Mouse (Mus musculus): ENCODE results near the gene Myh14.

Gene Myh14

DNA sequence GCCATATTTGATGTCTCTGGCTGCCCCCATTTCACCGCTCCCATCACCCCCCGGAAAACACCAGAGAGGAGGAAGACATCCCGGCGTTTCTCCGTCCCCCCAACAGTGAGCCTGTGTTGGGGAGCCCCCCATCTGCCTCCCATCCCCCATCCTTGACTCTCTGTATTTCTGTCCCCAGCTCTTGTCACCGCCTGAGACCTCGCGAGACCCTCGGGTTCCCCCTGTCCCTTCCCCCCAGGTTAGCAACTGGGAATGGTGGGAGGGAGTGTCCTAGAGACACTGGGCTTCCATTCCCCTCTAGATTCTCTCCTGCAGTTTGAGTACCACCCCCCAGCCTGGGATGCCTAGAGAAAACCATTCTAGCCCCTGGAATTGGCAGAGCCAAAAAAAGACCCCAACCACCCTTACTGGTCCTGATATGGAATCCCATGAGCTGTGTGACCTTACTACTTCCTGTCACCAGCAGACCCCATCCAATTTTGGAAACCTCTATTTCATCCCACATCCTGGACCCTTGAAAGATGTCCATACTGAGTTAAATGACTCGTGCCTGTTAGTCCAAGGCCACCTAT, 69.9 kb downstream of the Myh14 start:
- no peak for DNase-seq (ENCODE audit: low read depth, low spot score)

DNA sequence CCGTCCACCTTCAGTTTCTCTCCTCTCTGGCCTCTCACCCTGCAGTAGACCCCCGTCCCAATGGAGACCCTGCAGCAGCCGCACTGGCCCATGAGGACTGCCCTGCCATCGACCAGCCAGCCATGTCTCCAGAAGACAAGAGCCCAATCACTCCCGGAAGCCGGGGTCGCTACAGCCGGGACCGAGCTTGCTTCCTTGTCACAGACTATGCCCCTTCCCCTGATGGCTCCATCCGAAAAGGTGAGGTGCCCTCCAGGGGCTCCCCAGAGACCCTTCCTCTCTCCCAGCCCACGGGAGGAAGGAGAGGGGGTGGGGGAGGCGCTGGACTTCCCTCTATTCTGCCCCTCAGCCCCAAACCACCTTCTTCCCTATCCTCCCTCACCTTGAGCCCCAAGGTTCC, 72.3 kb downstream of the Myh14 start:
- DNase-seq (ENCODE audit: low read depth, low spot score): no peak

DNA sequence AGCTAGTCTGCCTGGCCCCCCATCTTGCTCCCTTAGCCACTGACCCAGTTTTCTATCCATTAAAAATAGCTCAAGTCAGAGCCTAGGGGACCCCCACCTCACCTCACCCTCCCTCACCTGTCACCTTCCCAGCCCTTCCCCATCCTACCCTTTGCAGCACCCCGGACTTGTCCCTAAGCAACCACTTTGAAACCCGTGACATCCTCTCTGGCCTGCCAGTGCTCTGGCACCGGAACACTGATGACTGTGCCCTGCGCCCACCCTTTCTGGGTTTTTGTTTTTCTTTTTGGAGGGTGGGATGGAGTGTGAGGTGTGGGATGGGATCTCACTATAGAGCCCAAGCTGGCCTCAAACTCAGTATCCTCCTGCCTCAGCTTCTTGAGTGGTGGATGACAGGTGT, 73.0 kb downstream of the Myh14 start:
- DNase-seq (ENCODE audit: low read depth, low spot score): no peak

DNA sequence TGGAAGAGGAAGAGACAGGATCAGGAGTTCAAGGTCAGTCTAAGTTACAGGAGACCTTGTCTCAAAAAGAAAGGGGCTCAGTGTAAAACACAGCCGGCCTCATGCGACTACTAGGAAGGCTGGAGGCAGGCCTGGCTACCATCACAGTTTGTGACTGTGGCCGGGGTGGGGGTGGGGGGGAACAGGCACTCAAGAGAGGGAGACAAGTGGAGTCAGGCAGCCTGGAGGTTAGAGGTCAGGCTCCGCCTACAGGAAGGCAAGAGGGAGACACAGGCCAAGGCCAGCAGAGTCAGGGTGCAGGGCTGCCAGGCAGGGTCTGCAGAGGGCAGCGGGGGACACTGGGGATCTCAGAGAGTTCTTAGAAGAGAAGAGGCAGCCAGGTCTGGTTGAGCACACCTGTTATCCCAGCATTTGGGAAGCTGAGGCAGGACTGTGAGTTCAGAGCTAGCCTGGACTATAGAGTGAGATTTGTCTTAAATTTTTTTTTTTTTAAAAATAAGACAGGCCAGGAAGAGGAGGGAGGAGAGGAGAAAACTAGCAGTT, 73.6 kb downstream of the Myh14 start:
- no peak for DNase-seq (ENCODE audit: low read depth, low spot score)

DNA sequence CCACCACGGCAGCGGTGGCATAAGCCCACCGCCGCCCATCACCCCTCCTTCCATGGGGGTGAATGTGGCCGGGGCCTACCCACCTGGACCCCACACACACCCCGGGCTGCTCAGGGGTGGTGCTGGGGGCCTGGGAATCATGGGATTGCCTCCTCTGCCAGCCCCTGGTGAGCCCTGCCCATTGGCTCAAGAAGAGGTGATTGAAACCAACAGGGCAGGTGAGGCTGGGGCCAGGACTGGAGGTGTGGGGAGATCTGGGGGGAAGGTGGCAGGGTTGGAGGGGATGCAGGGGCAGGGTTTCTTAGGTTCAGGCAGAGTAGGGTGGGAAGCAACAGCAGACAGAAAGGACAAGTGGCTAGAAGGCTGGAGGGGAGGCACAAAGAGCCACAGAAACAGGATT, 74.6 kb downstream of the Myh14 start:
- no peak for DNase-seq (ENCODE audit: low read depth, low spot score)

DNA sequence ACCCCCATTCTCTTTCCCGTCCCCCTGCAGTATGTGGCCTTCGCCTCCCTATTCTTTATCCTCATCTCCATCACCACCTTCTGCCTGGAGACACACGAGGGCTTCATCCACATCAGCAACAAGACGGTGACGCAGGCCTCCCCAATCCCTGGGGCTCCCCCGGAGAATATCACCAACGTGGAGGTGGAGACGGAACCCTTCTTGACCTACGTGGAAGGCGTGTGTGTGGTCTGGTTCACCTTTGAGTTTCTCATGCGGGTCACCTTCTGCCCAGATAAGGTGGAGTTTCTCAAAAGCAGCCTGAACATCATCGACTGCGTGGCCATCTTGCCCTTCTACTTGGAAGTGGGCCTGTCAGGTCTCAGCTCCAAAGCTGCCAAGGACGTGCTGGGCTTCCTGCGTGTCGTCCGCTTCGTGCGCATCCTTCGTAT, 75.5 kb downstream of the Myh14 start:
- no peak for DNase-seq (ENCODE audit: low read depth, low spot score)

DNA sequence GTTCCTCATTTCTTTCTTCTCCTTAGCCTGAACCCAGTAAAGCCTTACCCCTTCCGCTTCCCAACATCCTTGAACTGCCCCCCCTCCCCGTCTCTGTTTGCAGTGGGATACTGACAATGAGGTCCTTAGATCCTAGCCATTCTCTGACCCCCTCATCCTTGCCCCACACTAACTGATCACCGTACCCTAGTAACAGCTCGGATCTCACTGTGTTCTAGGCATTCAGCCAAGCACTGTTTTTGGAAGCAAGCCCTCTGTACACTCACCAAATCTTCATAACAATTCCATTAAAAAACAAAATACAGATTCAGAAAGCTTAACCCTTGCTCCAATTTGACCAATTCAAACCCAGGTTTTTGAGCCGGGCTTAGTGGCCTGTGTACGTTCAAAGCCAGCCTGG, 76.4 kb downstream of the Myh14 start:
- DNase-seq (ENCODE audit: low read depth, low spot score): no peak

DNA sequence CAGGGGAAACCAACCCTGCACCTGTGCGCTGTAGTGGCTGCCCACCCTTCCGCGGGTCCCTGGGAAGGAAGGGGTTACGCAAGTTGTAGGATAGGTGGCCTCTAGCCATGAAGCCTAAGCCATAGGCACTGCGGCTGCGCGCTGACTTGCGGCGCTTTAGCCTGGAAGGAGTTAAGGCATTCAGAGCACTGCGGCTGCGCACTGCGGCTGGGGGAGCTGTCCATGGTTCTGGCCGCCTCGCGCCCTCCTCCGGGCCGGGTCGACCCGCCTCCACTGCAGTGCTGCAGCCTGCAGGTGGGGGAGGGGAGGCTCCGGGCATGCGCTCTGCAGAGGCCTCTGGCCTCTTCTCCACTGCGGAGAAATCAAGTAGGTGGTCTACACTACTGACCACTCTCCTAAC, 76.9 kb downstream of the Myh14 start:
- DNase-seq (ENCODE audit: low read depth, low spot score): peak; percentile 88

DNA sequence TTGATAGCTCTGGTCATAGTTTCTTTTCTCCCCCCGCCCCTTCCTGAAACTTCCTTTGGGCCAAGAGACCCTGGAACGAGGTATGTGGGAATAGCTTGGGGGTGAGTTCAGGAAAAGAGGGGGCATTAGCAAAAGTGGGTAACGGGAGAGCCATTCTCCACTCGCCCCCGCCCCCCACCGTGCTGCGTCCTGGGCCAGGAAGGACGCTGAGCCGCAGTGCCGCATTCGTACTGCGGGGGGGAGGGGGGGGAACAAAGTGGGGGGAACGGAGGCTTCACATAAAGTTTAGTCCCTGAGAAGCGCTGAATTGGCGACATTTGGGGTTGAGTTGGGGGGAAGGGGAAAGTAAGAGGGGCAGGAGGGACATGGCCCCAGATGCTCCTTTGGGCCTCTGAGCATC, 77.6 kb downstream of the Myh14 start:
- DNase-seq (ENCODE audit: low read depth, low spot score): no peak

DNA sequence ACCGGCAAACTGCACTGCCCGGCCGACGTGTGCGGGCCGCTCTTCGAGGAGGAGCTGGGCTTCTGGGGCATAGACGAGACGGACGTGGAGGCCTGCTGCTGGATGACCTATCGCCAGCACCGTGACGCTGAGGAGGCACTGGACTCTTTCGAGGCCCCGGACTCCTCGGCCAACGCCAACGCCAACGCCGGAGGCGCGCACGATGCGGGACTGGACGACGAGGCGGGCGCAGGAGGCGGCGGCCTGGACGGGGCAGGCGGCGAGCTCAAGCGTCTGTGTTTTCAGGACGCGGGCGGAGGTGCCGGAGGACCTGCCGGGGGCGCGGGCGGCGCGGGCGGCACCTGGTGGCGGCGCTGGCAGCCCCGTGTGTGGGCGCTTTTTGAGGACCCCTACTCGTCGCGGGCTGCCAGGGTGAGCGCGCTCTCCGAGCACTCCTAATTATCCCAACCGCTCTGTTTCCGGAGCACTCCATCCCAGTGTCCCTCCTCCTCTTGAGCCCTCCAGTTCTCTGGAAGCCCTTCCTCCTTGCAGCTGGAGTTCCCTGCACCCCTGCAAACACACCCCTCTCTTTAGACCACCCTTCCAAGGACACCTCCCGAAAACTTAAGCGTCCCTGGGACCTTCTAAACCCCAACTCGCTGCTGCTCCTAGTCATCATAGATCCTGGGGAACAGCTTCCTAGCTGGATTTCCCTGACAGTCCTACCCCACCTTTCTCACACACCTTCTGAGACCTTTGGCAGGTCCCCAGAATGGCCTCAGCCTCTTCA, 79.1 kb downstream of the Myh14 start:
- DNase-seq (ENCODE audit: low read depth, low spot score): no peak

DNA sequence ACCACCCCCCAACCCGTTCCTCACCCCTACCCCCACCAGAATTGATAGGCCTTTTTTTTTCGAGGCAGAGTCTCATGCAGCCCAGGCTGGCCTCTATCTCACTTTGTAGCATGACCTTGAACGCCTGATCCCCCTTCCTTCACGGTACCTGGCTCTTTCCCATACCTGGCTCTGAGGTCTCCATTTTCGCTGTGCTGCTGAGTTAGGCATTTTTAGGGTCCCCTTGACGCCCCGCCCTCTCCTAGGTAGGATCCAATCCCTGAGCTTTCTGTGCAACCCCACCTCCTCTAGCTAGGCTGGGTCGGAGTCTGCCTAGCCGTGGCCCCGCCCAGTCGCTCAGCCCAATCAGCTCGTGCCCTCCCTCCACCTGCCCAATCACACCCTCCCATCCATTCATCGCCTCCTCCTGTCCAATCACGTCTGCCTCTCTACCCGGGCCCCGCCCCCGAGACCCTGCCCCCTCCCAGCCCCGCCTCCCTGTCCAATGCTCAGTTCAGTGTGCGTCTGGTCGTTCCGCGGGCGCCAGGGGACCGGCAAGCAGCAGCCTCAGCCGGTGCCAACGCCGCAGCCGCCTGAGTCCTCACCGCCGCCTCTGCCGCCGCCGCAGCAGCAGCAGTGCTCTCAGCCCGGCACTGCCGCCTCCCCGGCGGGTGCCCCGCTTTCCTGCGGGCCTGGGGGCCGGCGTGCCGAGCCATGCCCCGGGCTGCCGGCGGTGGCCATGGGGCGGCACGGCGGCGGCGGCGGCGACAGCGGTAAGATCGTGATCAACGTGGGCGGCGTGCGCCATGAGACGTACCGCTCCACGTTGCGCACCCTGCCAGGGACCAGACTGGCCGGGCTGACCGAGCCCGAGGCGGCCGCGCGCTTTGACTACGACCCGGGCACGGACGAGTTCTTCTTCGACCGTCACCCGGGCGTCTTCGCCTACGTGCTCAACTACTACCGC, 80.0 kb downstream of the Myh14 start, which contains the start of gene Kcnc3:
Gene Kcnc3 (plus strand): TSS at position 263 of the 946 bp plus-strand sequence.
- DNase-seq (ENCODE audit: low read depth, low spot score): peak; percentile 94

DNA sequence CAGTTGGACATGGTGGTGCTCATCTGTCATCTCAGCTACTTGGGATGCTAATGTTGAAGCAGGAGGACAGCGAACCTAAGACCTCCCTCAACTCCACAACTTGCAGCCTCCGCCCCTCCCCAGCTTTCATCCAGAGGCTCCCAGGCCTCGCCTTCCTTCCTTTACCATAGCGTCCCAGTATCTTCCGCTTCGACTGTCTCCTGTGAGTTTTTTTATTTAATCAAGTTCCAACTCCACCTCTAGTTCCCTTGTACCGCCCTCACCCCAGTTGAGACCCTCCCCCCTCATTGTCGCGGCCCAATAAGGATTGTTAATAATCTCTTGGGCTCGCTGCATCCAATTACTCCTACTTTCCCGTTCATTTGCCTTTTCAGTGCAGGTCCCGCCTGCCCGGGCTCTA, 80.7 kb downstream of the Myh14 start:
- no peak for DNase-seq (ENCODE audit: low read depth, low spot score)

DNA sequence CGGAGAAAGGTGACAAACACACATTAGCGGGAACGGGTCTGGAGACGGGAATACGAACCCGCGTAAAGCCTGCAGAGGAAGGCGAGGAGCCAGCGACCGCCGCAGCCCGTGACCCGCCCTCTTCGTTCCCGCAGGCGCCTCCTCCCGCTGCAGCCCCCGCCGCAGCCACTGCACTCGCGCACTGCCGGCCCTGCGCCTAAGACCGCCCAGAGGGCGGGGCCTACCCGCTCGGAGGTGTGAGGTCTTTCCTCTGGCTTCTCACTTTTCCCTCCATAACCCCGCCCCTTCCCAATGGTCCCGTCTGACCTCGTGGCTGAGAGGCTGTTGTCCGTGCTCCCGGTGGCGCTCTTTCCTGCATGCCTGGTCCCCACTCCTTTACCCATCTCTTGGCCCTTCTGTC, 81.5 kb downstream of the Myh14 start:
- DNase-seq (ENCODE audit: low read depth, low spot score): peak; percentile 83

DNA sequence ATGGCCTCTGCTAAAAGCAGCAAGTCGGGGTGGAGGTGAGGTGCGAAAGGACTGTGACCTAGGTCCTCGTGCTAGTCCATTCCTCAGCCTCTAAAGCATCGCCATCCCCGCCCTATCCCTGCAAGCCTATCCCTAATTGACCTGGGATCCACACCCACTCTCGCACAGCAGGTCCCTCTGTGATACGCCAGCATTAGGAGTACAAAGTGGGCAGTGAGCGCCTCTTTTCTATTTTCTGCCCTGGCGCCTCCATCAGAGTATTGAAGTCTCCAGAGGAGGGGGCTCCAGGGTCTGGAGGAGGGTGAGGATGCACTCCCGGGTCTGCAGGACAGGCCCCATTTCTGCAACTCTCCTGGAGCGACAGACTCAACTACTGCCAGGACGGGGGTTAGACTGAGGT, 82.3 kb downstream of the Myh14 start:
- DNase-seq (ENCODE audit: low read depth, low spot score): no peak

DNA sequence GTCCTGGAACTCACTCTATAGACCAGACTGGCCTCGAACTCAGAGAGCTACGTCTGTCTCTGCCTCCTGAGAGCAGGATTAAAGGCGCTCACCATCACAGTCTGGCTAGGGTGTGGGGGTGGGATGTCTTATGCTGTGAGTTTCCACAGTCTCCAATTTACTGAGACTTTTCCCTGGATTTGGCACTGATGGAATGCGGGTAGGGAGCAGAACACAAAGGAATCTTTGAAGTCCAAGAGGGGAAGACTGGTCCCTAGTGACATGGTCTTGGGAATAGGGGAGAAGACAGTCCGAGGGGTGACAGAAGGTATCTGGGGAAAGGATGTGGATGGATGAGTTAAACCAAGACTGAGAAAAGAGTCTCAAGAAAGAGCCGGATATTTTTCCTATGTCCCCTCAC, 83.0 kb downstream of the Myh14 start:
- DNase-seq (ENCODE audit: low read depth, low spot score): no peak

DNA sequence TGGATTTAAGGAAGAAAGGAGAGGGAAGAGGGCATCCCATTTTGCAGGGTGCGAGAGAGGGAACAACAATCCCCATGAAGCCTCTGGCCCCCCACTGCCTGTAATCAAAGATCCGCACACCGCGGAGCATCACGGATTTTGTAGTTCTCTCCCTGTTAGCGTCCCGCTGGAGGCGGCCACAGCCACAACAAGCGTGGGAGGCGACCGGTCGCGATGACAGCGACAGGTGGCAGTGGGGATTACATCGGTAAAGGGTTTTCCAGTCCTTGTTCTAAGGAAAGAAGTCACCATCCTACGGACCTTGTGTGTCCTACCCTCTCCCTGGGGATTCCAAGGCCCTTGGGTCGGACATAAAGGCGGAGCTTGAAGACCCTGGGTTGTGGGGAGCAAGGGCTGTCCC, 83.7 kb downstream of the Myh14 start:
- DNase-seq (ENCODE audit: low read depth, low spot score): peak; percentile 52

DNA sequence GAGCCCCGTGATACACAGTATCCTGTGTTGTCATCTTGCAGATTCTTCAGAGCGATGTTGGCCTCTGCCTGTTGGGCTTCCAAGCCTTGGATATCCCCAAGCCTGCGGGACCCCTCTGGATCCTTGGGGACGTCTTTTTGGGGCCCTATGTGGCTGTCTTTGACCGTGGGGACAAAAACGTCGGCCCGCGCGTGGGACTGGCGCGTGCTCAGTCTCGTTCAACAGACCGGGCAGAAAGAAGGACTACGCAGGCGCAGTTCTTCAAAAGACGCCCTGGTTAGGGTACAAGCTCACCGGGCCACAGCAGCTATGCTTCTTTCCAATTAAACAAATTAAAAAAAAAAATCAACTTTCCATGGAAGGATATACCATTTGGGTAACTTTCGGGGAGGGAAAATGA, 84.1 kb downstream of the Myh14 start:
- DNase-seq (ENCODE audit: low read depth, low spot score): no peak

DNA sequence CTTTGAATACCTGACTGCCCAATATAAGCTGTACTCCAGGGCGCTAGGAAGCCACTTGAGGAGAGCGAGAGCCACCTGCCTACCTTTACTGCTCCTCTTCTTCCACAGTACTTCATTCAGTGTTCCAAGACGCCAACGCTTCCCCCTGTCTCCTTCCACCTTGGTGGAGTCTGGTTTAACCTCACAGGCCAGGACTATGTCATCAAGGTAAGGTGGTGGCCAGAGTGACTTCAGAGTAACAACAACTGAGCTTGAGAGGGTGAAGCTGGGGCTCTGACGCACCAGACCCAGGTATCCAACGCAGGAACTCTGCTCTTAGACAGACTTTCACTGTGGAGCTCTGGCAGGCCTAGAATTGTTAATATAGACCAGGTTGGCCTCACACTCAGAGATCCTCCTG, 85.0 kb downstream of the Myh14 start:
- DNase-seq (ENCODE audit: low read depth, low spot score): no peak

DNA sequence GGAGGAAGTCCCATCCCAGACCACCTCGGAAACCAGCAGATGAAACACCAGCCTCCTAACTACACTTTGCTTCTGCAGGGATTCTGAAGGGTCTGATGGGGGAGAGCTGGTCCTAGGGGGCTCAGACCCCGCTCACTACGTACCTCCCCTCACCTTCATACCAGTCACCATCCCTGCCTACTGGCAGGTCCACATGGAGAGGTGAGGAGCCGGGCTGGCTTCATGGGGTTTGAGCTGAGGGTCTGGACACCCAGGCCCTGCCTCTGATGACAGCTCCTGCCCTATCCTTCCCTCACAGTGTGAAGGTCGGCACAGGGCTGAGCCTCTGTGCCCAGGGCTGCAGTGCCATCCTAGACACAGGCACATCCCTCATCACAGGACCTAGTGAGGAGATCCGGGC, 85.7 kb downstream of the Myh14 start:
- no peak for DNase-seq (ENCODE audit: low read depth, low spot score)

DNA sequence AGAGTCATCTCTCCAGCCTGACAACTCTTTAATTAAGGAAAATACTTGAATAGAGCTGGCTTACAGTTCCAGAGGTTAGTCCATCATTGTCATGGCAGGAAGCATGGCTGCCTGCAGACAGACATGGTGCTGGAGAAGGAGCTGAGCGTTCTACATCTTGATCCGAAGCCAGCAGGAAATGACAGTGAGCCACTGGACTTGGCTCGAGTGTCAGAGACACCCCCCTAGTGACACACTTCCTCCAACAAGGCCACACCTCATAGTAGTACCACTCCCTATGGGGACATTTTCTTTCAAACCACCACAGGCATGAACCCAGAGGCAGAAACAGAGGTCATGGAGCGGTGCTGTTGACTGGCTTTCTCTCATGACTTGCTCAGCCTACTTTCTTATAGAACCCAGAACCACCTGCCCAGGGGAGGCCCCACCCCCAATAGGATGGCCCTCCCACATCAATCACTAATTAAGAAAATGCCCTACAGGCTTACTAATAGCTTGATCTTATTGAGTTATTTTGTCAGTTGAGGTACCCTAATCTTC, 86.3 kb downstream of the Myh14 start:
- DNase-seq (ENCODE audit: low read depth, low spot score): no peak

DNA sequence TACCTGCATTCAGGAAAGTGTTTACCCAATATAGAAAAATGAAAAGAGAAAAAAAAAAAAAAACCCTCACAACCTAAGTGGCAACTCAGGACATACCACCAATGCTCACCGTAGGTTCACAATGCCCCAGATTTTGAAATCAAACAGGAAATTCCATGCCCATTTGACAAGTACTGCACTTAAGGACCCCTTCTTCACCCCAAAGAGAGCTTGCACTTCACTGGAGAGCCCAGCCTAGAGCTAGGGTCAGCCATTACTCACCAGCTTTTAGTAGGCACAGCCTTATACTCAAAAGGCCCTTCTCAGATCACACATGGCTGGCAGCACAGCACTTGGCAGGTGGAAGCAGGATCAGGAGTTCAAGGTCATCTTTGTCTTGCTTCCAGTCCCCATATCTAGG, 87.5 kb downstream of the Myh14 start:
- DNase-seq (ENCODE audit: low read depth, low spot score): no peak

DNA sequence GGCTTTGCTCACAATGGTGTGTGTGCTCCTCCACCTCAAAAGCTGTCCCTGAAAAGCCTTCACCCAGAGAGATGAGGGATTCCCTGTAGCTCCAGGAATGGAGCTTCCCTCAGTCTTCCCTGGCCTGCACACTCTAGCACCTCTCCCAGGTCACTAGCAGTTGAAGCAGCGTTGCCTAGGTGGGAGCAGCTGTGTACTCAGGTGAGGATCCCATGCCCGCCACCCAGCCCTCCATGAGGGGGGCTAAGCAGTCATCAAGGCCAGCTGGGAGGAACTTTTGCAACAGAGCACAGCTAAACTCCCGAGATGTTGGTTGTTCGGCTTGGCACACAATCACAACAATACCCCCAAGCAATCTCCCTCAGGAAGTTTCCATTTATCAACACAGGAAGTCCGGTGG, 87.9 kb downstream of the Myh14 start:
- DNase-seq (ENCODE audit: low read depth, low spot score): no peak

All from forelimb bud, embryonic 11.5 days (tissue).